Mouse (Mus musculus) small intestine, adult 2 months (tissue): ENCODE results near the gene Trak1. TPM values are rescaled to one million over a fixed set of nuclear protein-coding genes. Genes with fewer than 3 reads are reported as not detected.

ENCODE experiments used
- H3K27ac ChIP-seq: fragments of 200-500 bp; 2 replicates; pipeline ENCODE4 v1.5.1; 2012; ENCODE audit warnings: low read depth, low read length, control low read depth, inconsistent platforms; ENCODE audit not compliant: insufficient read depth
- H3K27me3 ChIP-seq: fragments of 200-500 bp; 2 replicates; pipeline ENCODE4 v1.6.1; 2012; ENCODE audit warnings: mild to moderate bottlenecking, moderate library complexity, low read length, inconsistent platforms; ENCODE audit not compliant: control insufficient read depth, insufficient read depth
- H3K36me3 ChIP-seq: fragments of 200-500 bp; 2 replicates; pipeline ENCODE4 v1.6.1; 2012; ENCODE audit warnings: mild to moderate bottlenecking, low read length, control low read depth, inconsistent platforms; ENCODE audit not compliant: control insufficient read depth, insufficient read depth
- H3K4me1 ChIP-seq: fragments of 200-500 bp; 2 replicates; pipeline ENCODE4 v1.6.1; 2012; ENCODE audit warnings: low read length, inconsistent platforms, mixed read lengths; ENCODE audit not compliant: control insufficient read depth, insufficient read depth, insufficient read length
- H3K4me3 ChIP-seq: fragments of 200-500 bp; 2 replicates; pipeline ENCODE4 v1.5.1; 2012; ENCODE audit warnings: low read depth, mild to moderate bottlenecking, control low read depth, inconsistent platforms, low read length, moderate library complexity
- CTCF ChIP-seq: fragments of 200-500 bp; IDR thresholded peaks from 2 replicates; pipeline ENCODE4 v1.5.1; 2012; ENCODE audit warnings: low read depth, mild to moderate bottlenecking, control low read depth, inconsistent platforms, low read length, moderate library complexity, mixed read lengths; ENCODE audit not compliant: insufficient replicate concordance, insufficient read length; ENCODE audit errors: extremely low read depth
- POLR2A ChIP-seq: fragments of 200-500 bp; IDR thresholded peaks from 2 replicates; pipeline ENCODE4 v1.6.1; 2012; ENCODE audit warnings: low read depth, mild to moderate bottlenecking, control low read depth, inconsistent platforms, low read length, moderate library complexity
- WGBS: fragments of 180-500 bp; shearing (Covaris S2); methylation state at CpG from one replicate; pipeline ENCODE4 v1.1.7; 2018; 5-methylcytosine and 5-hydroxymethylcytosine counted together
- polyA plus RNA-seq: library from polyadenylated mRNA; depleted of rRNA; stranded (reverse); fragments of >200 nt; gene quantifications from 2 replicates; pipeline ENCODE4 v1.2.3, GENCODE M21; 2012

The Trak1 gene
- polyA plus RNA-seq, 1 experiment, result 99.8 TPM

- no peak overlapping the region for H3K27ac ChIP-seq
- peaks cover 20% of the 10 kb centered on the region for H3K36me3 ChIP-seq
- TF ChIP-seq CTCF (peak; percentile 87), POLR2A (no peak)
- no peaks in the 10 kb centered on the region for H3K27me3 ChIP-seq
- H3K4me1 ChIP-seq, result peaks cover 3% of the 10 kb centered on the region
- no peak overlapping the region for H3K4me3 ChIP-seq
- WGBS, result 10% methylated on average over 15 of the region's 15 CpGs
Observed at GRCm38 (mm10) chr9:121477305-121477911, 180.1 kb downstream of the Trak1 start.

- TF ChIP-seq CTCF (no peak), POLR2A (no peak)
- H3K27ac ChIP-seq, result no peak overlapping the region
Observed at GRCm38 (mm10) chr9:121479453-121479852, 182.2 kb downstream of the Trak1 start.

GRCm38 (mm10) chr9:121487216-121487615 lies 189.9 kb downstream of the Trak1 start:
- no peak overlapping the region for H3K4me3 ChIP-seq
- 72% methylated on average over 7 of the region's 7 CpGs for WGBS
- H3K27ac ChIP-seq, result no peak overlapping the region
- no peaks in the 10 kb centered on the region for H3K36me3 ChIP-seq
- no peaks in the 10 kb centered on the region for H3K4me1 ChIP-seq
- TF ChIP-seq POLR2A (no peak), CTCF (no peak)
- H3K27me3 ChIP-seq, result 0 out of 2 replicates have a peak, but pooled peaks cover under 1% of the 10 kb centered on the region

More at GRCm38 (mm10) chr9:121479453-121479852, 182.2 kb downstream of the Trak1 start:
- Histone ChIP-seq H3K27me3 (no peaks in the 10 kb centered on the region), H3K4me3 (no peak overlapping the region), H3K4me1 (peaks cover 3% of the 10 kb centered on the region), H3K36me3 (peaks cover 2% of the 10 kb centered on the region; the same call in 1 of the 2 replicates)
- WGBS, result 14% methylated on average over 5 of the region's 5 CpGs

GRCm38 (mm10) chr9:121491592-121492240 lies 194.4 kb downstream of the Trak1 start:
- Histone ChIP-seq H3K27me3 (peaks cover 32% of the 10 kb centered on the region), H3K27ac (no peak overlapping the region), H3K4me1 (no peaks in the 10 kb centered on the region; the same call in 1 of the 2 replicates), H3K36me3 (no peaks in the 10 kb centered on the region), H3K4me3 (no peak overlapping the region)
- 63% methylated on average over 11 of the region's 11 CpGs for WGBS
- no peak for TF ChIP-seq CTCF
- TF ChIP-seq POLR2A, result no peak

GRCm38 (mm10) chr9:121494006-121494767 lies 196.9 kb downstream of the Trak1 start:
- H3K36me3 ChIP-seq, result no peaks in the 10 kb centered on the region
- no peak overlapping the region for H3K4me3 ChIP-seq
- no peaks in the 10 kb centered on the region; the same call in 1 of the 2 replicates for H3K4me1 ChIP-seq
- TF ChIP-seq POLR2A (no peak), CTCF (no peak)
- peaks cover 37% of the 10 kb centered on the region for H3K27me3 ChIP-seq
- no peak overlapping the region for H3K27ac ChIP-seq
- WGBS, result 5% methylated on average over 48 of the region's 48 CpGs

- Histone ChIP-seq H3K4me3 (peak within 1 kb of the TSS; percentile 21; the same call in 1 of the 2 replicates), H3K36me3 (no peaks in the 10 kb centered on the region), H3K27ac (no peak within 1 kb of the TSS), H3K4me1 (no peaks in the 10 kb centered on the region; the same call in 1 of the 2 replicates), H3K27me3 (peaks cover 37% of the 10 kb centered on the region)
- TF ChIP-seq CTCF (no peak), POLR2A (no peak)
- 1% methylated on average over 12 of the region's 12 CpGs for WGBS
Observed at GRCm38 (mm10) chr9:121495529-121495928, 198.2 kb downstream of the Trak1 start, which contains the start of gene Cck. Gene Cck (minus strand): TSS chr9:121495694.
